Mouse (Mus musculus): ENCODE results near the gene Lpp. TPM values are rescaled to one million over a fixed set of nuclear protein-coding genes. Genes with fewer than 3 reads are reported as not detected.

The Lpp gene
- polyA plus RNA-seq, 1 experiment from 2014 or later = 9.6 TPM

- Histone ChIP-seq H3K4me3 (replicated peaks; ENCODE audit: low read depth, low read length) (no peak overlapping the region), H3K27me3 (ENCODE audit: control insufficient read depth, insufficient read depth, low read length) (no peaks in the 10 kb centered on the region), H3K36me3 (ENCODE audit: control insufficient read depth, insufficient read depth, low read length) (no peaks in the 10 kb centered on the region), H3K9ac (replicated peaks; ENCODE audit: low read length) (no peak overlapping the region), H3K4me1 (ENCODE audit: control insufficient read depth, insufficient read depth, low read length) (no peaks in the 10 kb centered on the region), H3K9me3 (ENCODE audit: control insufficient read depth, low read length) (no peaks in the 10 kb centered on the region), H3K27ac (replicated peaks; ENCODE audit: low read depth, low read length) (no peak overlapping the region), H3K4me2 (ENCODE audit: low read length) (no peak overlapping the region)
- no peak for ATAC-seq (ENCODE audit: low FRiP score, low TSS enrichment)
- DNase-seq = peak; percentile 27
- WGBS = 58% methylated on average over 4 of the region's 4 CpGs
These were observed 425.8 kb downstream of the Lpp start for GRCm38 (mm10) chr16:24819127-24819526.

- DNase-seq (no peak), ATAC-seq (ENCODE audit: low FRiP score, low TSS enrichment) (no peak)
- H3K27ac ChIP-seq (replicated peaks; ENCODE audit: low read depth, low read length) = no peak overlapping the region
- H3K27me3 ChIP-seq (ENCODE audit: control insufficient read depth, insufficient read depth, low read length) = no peaks in the 10 kb centered on the region
- H3K36me3 ChIP-seq (ENCODE audit: control insufficient read depth, insufficient read depth, low read length) = no peaks in the 10 kb centered on the region
- H3K4me1 ChIP-seq (ENCODE audit: control insufficient read depth, insufficient read depth, low read length) = no peaks in the 10 kb centered on the region
- H3K4me2 ChIP-seq (ENCODE audit: low read length) = no peak overlapping the region
- 87% methylated on average over 5 of the region's 5 CpGs for WGBS
- H3K9ac ChIP-seq (replicated peaks; ENCODE audit: low read length) = no peak overlapping the region
- H3K9me3 ChIP-seq (ENCODE audit: control insufficient read depth, low read length) = no peaks in the 10 kb centered on the region
- no peak overlapping the region for H3K4me3 ChIP-seq (replicated peaks; ENCODE audit: low read depth, low read length)
These were observed 429.0 kb downstream of the Lpp start for GRCm38 (mm10) chr16:24822182-24822875.

DNA sequence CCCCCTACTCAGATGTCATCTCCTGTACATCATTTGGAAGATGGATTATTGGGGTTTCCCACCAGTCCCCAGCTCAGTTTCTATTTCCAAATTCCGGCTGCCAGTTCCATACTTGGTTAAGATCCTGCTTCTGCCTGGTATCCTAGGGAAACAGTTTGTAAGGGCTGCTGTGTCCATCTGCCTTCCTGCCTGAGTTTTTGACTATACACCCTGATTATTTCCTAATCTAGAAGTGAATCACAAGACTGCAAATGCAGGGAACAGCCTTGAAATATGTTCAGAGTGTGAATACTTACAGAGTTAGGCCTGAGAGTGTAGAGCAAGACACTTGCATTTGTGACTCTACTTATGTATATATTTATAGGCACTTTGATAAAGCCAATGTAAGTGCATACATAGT lies 429.6 kb downstream of the Lpp start:
- no peak overlapping the region for H3K4me3 ChIP-seq (replicated peaks; ENCODE audit: low read depth, low read length)
- H3K9ac ChIP-seq (replicated peaks; ENCODE audit: low read length) = no peak overlapping the region
- no peaks in the 10 kb centered on the region for H3K4me1 ChIP-seq (ENCODE audit: control insufficient read depth, insufficient read depth, low read length)
- WGBS = 85% methylated on average over 1 of the region's 1 CpGs
- H3K9me3 ChIP-seq (ENCODE audit: control insufficient read depth, low read length) = no peaks in the 10 kb centered on the region
- no peak for ATAC-seq (ENCODE audit: low FRiP score, low TSS enrichment)
- DNase-seq = no peak
- no peak overlapping the region for H3K4me2 ChIP-seq (ENCODE audit: low read length)
- no peak overlapping the region for H3K27ac ChIP-seq (replicated peaks; ENCODE audit: low read depth, low read length)
- H3K27me3 ChIP-seq (ENCODE audit: control insufficient read depth, insufficient read depth, low read length) = no peaks in the 10 kb centered on the region
- H3K36me3 ChIP-seq (ENCODE audit: control insufficient read depth, insufficient read depth, low read length) = no peaks in the 10 kb centered on the region

DNA sequence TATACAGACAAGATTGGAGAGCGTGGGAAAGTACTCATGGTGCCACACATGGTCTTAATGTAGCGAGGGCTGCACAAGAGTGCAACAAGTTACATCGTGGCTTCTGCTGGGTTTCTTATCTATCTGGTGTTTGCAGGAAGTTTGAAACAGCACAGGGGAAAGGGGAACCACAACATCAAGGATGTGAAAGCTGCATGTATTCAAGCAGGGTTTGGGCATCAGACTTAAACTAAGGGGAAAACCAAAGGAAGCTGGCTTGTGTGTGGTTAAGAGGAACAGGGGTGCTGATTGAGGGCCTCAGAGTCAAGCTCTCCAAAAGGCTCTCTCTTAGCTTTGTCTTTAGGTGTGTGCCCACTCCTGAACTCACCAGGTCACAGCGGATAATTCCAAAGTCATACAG lies 433.1 kb downstream of the Lpp start:
- Histone ChIP-seq H3K9me3 (ENCODE audit: control insufficient read depth, low read length) (no peaks in the 10 kb centered on the region), H3K4me1 (ENCODE audit: control insufficient read depth, insufficient read depth, low read length) (no peaks in the 10 kb centered on the region), H3K36me3 (ENCODE audit: control insufficient read depth, insufficient read depth, low read length) (no peaks in the 10 kb centered on the region), H3K4me3 (replicated peaks; ENCODE audit: low read depth, low read length) (no peak overlapping the region), H3K4me2 (ENCODE audit: low read length) (no peak overlapping the region), H3K27me3 (ENCODE audit: control insufficient read depth, insufficient read depth, low read length) (no peaks in the 10 kb centered on the region), H3K27ac (replicated peaks; ENCODE audit: low read depth, low read length) (no peak overlapping the region), H3K9ac (replicated peaks; ENCODE audit: low read length) (no peak overlapping the region)
- no peak for DNase-seq
- WGBS = 94% methylated on average over 4 of the region's 4 CpGs
- ATAC-seq (ENCODE audit: low FRiP score, low TSS enrichment) = no peak

DNA sequence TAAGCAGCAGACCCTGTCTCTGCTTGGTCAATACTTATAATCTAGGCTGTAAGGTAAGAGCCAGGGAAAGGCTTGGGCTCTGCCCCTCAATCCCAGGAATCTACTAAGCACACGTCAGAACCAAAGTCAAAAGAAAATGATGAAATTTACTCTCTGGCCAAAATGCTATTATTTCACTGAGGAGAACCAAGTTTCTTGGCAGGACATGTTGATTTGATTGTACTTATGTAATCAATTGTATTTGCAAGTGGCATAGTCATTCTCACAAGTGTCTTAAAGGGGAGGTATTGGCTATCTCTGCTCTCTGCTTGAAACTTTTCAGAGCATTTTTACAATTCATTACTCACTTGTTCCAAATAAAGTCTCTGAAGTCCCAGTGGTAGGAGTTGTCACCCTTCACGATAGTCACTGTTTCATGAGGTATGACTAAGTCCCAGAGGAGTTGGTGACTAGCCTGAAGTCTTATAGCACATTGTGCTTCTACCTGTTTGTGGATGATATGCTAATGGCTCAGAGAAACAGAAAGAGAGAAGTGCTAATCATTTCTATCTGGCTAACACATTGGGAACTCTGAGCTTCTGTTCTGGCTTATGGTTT lies 435.0 kb downstream of the Lpp start:
- Histone ChIP-seq H3K4me1 (ENCODE audit: control insufficient read depth, insufficient read depth, low read length) (no peaks in the 10 kb centered on the region), H3K4me2 (ENCODE audit: low read length) (no peak overlapping the region), H3K36me3 (ENCODE audit: control insufficient read depth, insufficient read depth, low read length) (no peaks in the 10 kb centered on the region), H3K9ac (replicated peaks; ENCODE audit: low read length) (no peak overlapping the region), H3K4me3 (replicated peaks; ENCODE audit: low read depth, low read length) (no peak overlapping the region), H3K27ac (replicated peaks; ENCODE audit: low read depth, low read length) (no peak overlapping the region), H3K9me3 (ENCODE audit: control insufficient read depth, low read length) (no peaks in the 10 kb centered on the region), H3K27me3 (ENCODE audit: control insufficient read depth, insufficient read depth, low read length) (no peaks in the 10 kb centered on the region)
- DNase-seq (no peak), ATAC-seq (ENCODE audit: low FRiP score, low TSS enrichment) (no peak)
- 84% methylated on average over 2 of the region's 2 CpGs for WGBS

DNA sequence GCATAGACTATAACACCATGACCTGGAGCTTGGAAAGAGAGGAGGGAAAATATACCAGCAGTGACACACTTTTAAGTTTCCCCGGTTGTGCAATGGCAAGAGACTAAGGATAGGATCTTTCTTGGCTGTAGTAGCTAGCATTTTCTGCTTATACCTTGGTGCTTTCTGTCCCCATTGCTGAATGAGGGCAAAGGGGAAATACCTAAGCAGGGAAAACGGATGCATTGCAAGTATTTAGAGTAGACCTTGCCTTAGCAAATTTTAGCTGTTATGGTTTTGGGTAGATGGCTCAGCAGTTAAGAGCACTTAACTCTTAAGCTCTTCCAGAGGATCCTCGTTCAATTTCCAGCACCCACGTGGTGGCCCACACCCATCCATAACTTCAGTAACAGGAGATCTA lies 436.6 kb downstream of the Lpp start:
- H3K27me3 ChIP-seq (ENCODE audit: control insufficient read depth, insufficient read depth, low read length) = no peaks in the 10 kb centered on the region
- H3K27ac ChIP-seq (replicated peaks; ENCODE audit: low read depth, low read length) = no peak overlapping the region
- 89% methylated on average over 4 of the region's 4 CpGs for WGBS
- H3K9ac ChIP-seq (replicated peaks; ENCODE audit: low read length) = no peak overlapping the region
- H3K9me3 ChIP-seq (ENCODE audit: control insufficient read depth, low read length) = no peaks in the 10 kb centered on the region
- H3K4me3 ChIP-seq (replicated peaks; ENCODE audit: low read depth, low read length) = no peak overlapping the region
- no peaks in the 10 kb centered on the region for H3K4me1 ChIP-seq (ENCODE audit: control insufficient read depth, insufficient read depth, low read length)
- no peak overlapping the region for H3K4me2 ChIP-seq (ENCODE audit: low read length)
- no peak for DNase-seq
- no peaks in the 10 kb centered on the region for H3K36me3 ChIP-seq (ENCODE audit: control insufficient read depth, insufficient read depth, low read length)
- ATAC-seq (ENCODE audit: low FRiP score, low TSS enrichment) = no peak

- no peak for ATAC-seq (ENCODE audit: low FRiP score, low TSS enrichment)
- Histone ChIP-seq H3K36me3 (ENCODE audit: control insufficient read depth, insufficient read depth, low read length) (no peaks in the 10 kb centered on the region), H3K4me2 (ENCODE audit: low read length) (no peak overlapping the region), H3K9me3 (ENCODE audit: control insufficient read depth, low read length) (no peaks in the 10 kb centered on the region), H3K4me3 (replicated peaks; ENCODE audit: low read depth, low read length) (no peak overlapping the region), H3K9ac (replicated peaks; ENCODE audit: low read length) (no peak overlapping the region), H3K4me1 (ENCODE audit: control insufficient read depth, insufficient read depth, low read length) (no peaks in the 10 kb centered on the region), H3K27ac (replicated peaks; ENCODE audit: low read depth, low read length) (no peak overlapping the region), H3K27me3 (ENCODE audit: control insufficient read depth, insufficient read depth, low read length) (no peaks in the 10 kb centered on the region)
- no peak for DNase-seq
- WGBS = 74% methylated on average over 7 of the region's 7 CpGs
These were observed 437.6 kb downstream of the Lpp start for GRCm38 (mm10) chr16:24830939-24831338.

DNA sequence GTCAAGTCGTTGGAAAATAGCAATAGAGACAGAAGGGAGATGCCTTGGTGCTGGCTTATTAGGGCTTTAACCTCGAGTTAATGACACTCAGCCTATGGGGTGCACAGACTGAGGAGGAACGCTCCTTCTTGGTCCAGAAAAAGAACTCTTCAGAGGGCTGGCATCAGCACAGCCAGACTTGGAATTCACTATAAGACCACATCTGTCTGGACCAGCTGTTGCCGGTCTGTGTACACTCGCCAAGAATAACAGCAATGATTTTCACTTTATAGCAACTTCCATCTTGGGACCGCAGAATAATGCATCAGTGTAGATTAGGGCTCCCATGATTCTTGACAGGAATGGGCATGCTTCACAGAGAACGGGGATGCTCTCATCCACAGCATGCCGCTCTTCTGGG lies 439.9 kb downstream of the Lpp start:
- H3K27me3 ChIP-seq (ENCODE audit: control insufficient read depth, insufficient read depth, low read length) = no peaks in the 10 kb centered on the region
- 88% methylated on average over 8 of the region's 8 CpGs for WGBS
- no peak overlapping the region for H3K4me2 ChIP-seq (ENCODE audit: low read length)
- H3K36me3 ChIP-seq (ENCODE audit: control insufficient read depth, insufficient read depth, low read length) = no peaks in the 10 kb centered on the region
- no peak overlapping the region for H3K27ac ChIP-seq (replicated peaks; ENCODE audit: low read depth, low read length)
- no peaks in the 10 kb centered on the region for H3K4me1 ChIP-seq (ENCODE audit: control insufficient read depth, insufficient read depth, low read length)
- DNase-seq (no peak), ATAC-seq (ENCODE audit: low FRiP score, low TSS enrichment) (no peak)
- no peak overlapping the region for H3K4me3 ChIP-seq (replicated peaks; ENCODE audit: low read depth, low read length)
- no peak overlapping the region for H3K9ac ChIP-seq (replicated peaks; ENCODE audit: low read length)
- H3K9me3 ChIP-seq (ENCODE audit: control insufficient read depth, low read length) = no peaks in the 10 kb centered on the region

DNA sequence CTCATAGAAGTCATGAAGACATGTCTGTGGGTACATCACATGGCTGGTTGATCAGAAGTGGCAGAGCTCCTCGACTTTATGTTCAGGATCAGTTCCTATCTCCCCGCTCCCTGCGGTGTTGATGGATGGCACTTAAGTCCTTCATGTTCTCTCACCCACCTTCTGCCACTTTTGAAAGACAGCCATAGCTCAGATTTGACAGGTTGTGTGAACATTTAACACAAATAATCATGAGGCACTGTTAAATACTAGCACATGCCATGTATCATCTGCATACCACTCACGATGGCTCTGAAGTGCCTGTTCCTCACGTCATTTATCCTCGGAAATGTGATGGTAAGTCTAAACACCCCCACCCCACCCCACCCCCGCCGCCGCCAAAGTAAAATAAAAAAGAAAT lies 441.2 kb downstream of the Lpp start:
- WGBS = 90% methylated on average over 9 of the region's 9 CpGs
- Histone ChIP-seq H3K36me3 (ENCODE audit: control insufficient read depth, insufficient read depth, low read length) (no peaks in the 10 kb centered on the region), H3K4me2 (ENCODE audit: low read length) (no peak overlapping the region), H3K9ac (replicated peaks; ENCODE audit: low read length) (no peak overlapping the region), H3K27me3 (ENCODE audit: control insufficient read depth, insufficient read depth, low read length) (no peaks in the 10 kb centered on the region), H3K9me3 (ENCODE audit: control insufficient read depth, low read length) (no peaks in the 10 kb centered on the region), H3K4me3 (replicated peaks; ENCODE audit: low read depth, low read length) (no peak overlapping the region), H3K4me1 (ENCODE audit: control insufficient read depth, insufficient read depth, low read length) (no peaks in the 10 kb centered on the region), H3K27ac (replicated peaks; ENCODE audit: low read depth, low read length) (no peak overlapping the region)
- ATAC-seq (ENCODE audit: low FRiP score, low TSS enrichment) (no peak; the same call in 1 of the 2 replicates), DNase-seq (no peak)
